26 mouse cellular contexts compared by ENCODE assay signal in genomic region chr12:102173345-102173744, GRCm38 (mm10). TPM values are rescaled to one million over a fixed set of nuclear protein-coding genes. Genes with fewer than 3 reads are reported as not detected.
DNase-seq lines count a peak whose midpoint lies in the region; ATAC-seq and TF ChIP-seq lines count a peak whose summit lies in the region.
"Had no signal": no experiment of that assay in that cellular context is flagged by ENCODE, and none has a peak within 500 bp of the region (broad histone marks: within the 10 kb centered on the region; RNA-seq: fewer than 3 reads in every experiment).

No protein-coding gene starts in this region.

- DNase-seq in forebrain, postnatal 0 days = no peak
- no peak for DNase-seq in forebrain, embryonic 10.5 days (ENCODE audit: extremely low spot score, low spot score)
- DNase-seq in kidney, adult 2 months = no peak
- no peak for DNase-seq in lung, adult 2 months
- no peak for DNase-seq in lung, postnatal 25 days (ENCODE audit: low spot score)
- DNase-seq in brain, embryonic 14.5 days (ENCODE audit: low read depth) = no peak
- DNase-seq in Muller cell, postnatal 12 days (ENCODE audit: inconsistent ontology term) = no peak
- DNase-seq: cerebellum, adult 18-20 months; cerebellum, postnatal 14 days; gastrocnemius, postnatal 14 days; heart, adult 11 months; kidney, adult 11 months; kidney, postnatal 14 days; layer of hippocampus, postnatal 36 days; lung, postnatal 36 days; right cerebral cortex, postnatal 4 days; thymus, adult 2 months; thymus, postnatal 4 days had no signal

- no peaks in the 10 kb centered on the region for H3K36me3 ChIP-seq in forebrain, postnatal 0 days (ENCODE audit: insufficient read depth)
- no peaks in the 10 kb centered on the region for H3K36me3 ChIP-seq in forebrain, embryonic 10.5 days (replicated peaks)
- H3K36me3 ChIP-seq in kidney, adult 2 months (ENCODE audit: control insufficient read depth, insufficient read depth, low read length) = no peaks in the 10 kb centered on the region
- no peaks in the 10 kb centered on the region for H3K36me3 ChIP-seq in kidney, embryonic 15.5 days
- H3K36me3 ChIP-seq: heart, embryonic 15.5 days; liver, embryonic 15.5 days had no signal

- H3K4me1 ChIP-seq in forebrain, postnatal 0 days (ENCODE audit: insufficient read depth) = no peaks in the 10 kb centered on the region
- H3K4me1 ChIP-seq in forebrain, embryonic 10.5 days = no peaks in the 10 kb centered on the region
- H3K4me1 ChIP-seq in kidney, adult 2 months (ENCODE audit: control insufficient read depth, insufficient read depth, low read length) = no peaks in the 10 kb centered on the region
- no peaks in the 10 kb centered on the region for H3K4me1 ChIP-seq in kidney, embryonic 15.5 days
- peaks cover 4% of the 10 kb centered on the region for H3K4me1 ChIP-seq in lung, adult 2 months (ENCODE audit: control insufficient read depth, insufficient read depth, low read length)
- H3K4me1 ChIP-seq: heart, embryonic 15.5 days; liver, embryonic 15.5 days had no signal

- TF ChIP-seq CTCF in forebrain, postnatal 0 days (IDR thresholded peaks at IDR 0.05; ENCODE audit: low read depth) = 0 out of 2 replicates have a peak, but pooled peaks have one; percentile 4
- peak; percentile 26 for TF ChIP-seq CTCF in kidney, adult 2 months (conservative IDR thresholded peaks at IDR 0.05; ENCODE audit: insufficient read depth, insufficient read length, low read depth, low read length)
- TF ChIP-seq CTCF in lung, adult 2 months (IDR thresholded peaks at IDR 0.05; ENCODE audit: insufficient read depth, low read length) = peak; percentile 49
- TF ChIP-seq CTCF in brain, embryonic 14.5 days (IDR thresholded peaks at IDR 0.05; ENCODE audit: borderline replicate concordance, extremely low read depth, insufficient read depth, insufficient read length) = peak; percentile 4; the same call in 1 of the 2 replicates

- ATAC-seq in forebrain, postnatal 0 days = no peak
- no peak for ATAC-seq in kidney, embryonic 15.5 days (replicated peaks; ENCODE audit: low FRiP score)
- ATAC-seq: forebrain, embryonic 14.5 days; hindbrain, embryonic 16.5 days; midbrain, embryonic 16.5 days; Patski had no signal

- H3K27me3 ChIP-seq in forebrain, postnatal 0 days (ENCODE audit: insufficient read depth, low read length) = no peaks in the 10 kb centered on the region
- H3K27me3 ChIP-seq in forebrain, embryonic 10.5 days (ENCODE audit: poor library complexity, severe bottlenecking) = no peaks in the 10 kb centered on the region
- H3K27me3 ChIP-seq in kidney, adult 2 months (replicated peaks; ENCODE audit: control insufficient read depth, insufficient read depth, low read length) = no peaks in the 10 kb centered on the region
- no peaks in the 10 kb centered on the region for H3K27me3 ChIP-seq in kidney, embryonic 15.5 days
- H3K27me3 ChIP-seq: heart, embryonic 15.5 days; liver, embryonic 15.5 days had no signal

- WGBS in forebrain, postnatal 0 days = 85% methylated on average over 5 of the region's 5 CpGs
- 88% methylated on average over 5 of the region's 5 CpGs for WGBS in forebrain, embryonic 10.5 days
- WGBS in kidney, adult 2 months = 89% methylated on average over 5 of the region's 5 CpGs
- 91% methylated on average over 5 of the region's 5 CpGs for WGBS in kidney, embryonic 15.5 days
- 93% methylated on average over 5 of the region's 5 CpGs for WGBS in lung, adult 2 months

- H3K27ac ChIP-seq in forebrain, postnatal 0 days (ENCODE audit: low read depth, low read length) = no peak overlapping the region
- no peak overlapping the region for H3K27ac ChIP-seq in forebrain, embryonic 10.5 days
- H3K27ac ChIP-seq in kidney, adult 2 months (ENCODE audit: insufficient read depth, low read depth, low read length) = no peak overlapping the region
- no peak overlapping the region for H3K27ac ChIP-seq in kidney, embryonic 15.5 days
- H3K27ac ChIP-seq: heart, embryonic 15.5 days; liver, embryonic 15.5 days had no signal

- H3K4me2 ChIP-seq in forebrain, postnatal 0 days (ENCODE audit: low read depth) = no peak overlapping the region
- H3K4me2 ChIP-seq in kidney, embryonic 15.5 days = no peak overlapping the region
- H3K4me2 ChIP-seq: heart, embryonic 15.5 days; liver, embryonic 15.5 days had no signal

- no peak for TF ChIP-seq POLR2A in kidney, adult 2 months (IDR thresholded peaks at IDR 0.05; ENCODE audit: low read depth, low read length)
- no peak for TF ChIP-seq POLR2A in lung, adult 2 months (IDR thresholded peaks at IDR 0.05; ENCODE audit: borderline replicate concordance, extremely low read depth, low read depth, low read length)
- TF ChIP-seq POLR2A in brain, embryonic 14.5 days (IDR thresholded peaks at IDR 0.05; ENCODE audit: borderline replicate concordance, extremely low read depth, insufficient read depth, insufficient read length, poor library complexity, severe bottlenecking) = no peak

- no peaks in the 10 kb centered on the region for H3K9me3 ChIP-seq in forebrain, postnatal 0 days (ENCODE audit: low read length)
- no peaks in the 10 kb centered on the region for H3K9me3 ChIP-seq in forebrain, embryonic 10.5 days
- no peaks in the 10 kb centered on the region for H3K9me3 ChIP-seq in kidney, embryonic 15.5 days (replicated peaks)
- H3K9me3 ChIP-seq: heart, embryonic 15.5 days; liver, embryonic 15.5 days had no signal

- no peak overlapping the region for H3K9ac ChIP-seq in forebrain, postnatal 0 days
- H3K9ac ChIP-seq in kidney, embryonic 15.5 days = no peak overlapping the region
- H3K9ac ChIP-seq: heart, embryonic 15.5 days; liver, embryonic 15.5 days had no signal

- no peak overlapping the region for H3K4me3 ChIP-seq in forebrain, postnatal 0 days (ENCODE audit: low read depth, low read length)
- H3K4me3 ChIP-seq in forebrain, embryonic 10.5 days = no peak overlapping the region
- no peak overlapping the region for H3K4me3 ChIP-seq in kidney, adult 2 months (ENCODE audit: insufficient read depth, low read depth, low read length)
- H3K4me3 ChIP-seq in kidney, embryonic 15.5 days (replicated peaks) = no peak overlapping the region
- H3K4me3 ChIP-seq in lung, adult 2 months (replicated peaks; ENCODE audit: extremely low read depth, low read depth, low read length) = no peak overlapping the region
- H3K4me3 ChIP-seq: heart, embryonic 15.5 days; liver, embryonic 15.5 days had no signal

RNA-seq across cellular contexts. Expression of gene Slc24a4, which starts 44.8 kb away (rescaled TPM):
- total RNA-seq in forebrain, postnatal 0 days (2014; rRNA removed) = 3.0 and 5.6 TPM in 2 replicates
- polyA plus RNA-seq in forebrain, postnatal 0 days (2015; fragmentation: Nextera tagmentation; extraction: Ambion mirVana) = 1.4 and 2.4 TPM in 2 replicates
- polyA plus RNA-seq in forebrain, embryonic 10.5 days (2016; fragmentation: Nextera tagmentation; extraction: Ambion mirVana) = 0.06 TPM in 1 of 2 replicates, not detected in the other
- polyA plus RNA-seq in kidney, adult 2 months (2012; rRNA removed) = 0.05 and 0.11 TPM in 2 replicates
- 0.06 and 0.10 TPM in 2 replicates for polyA plus RNA-seq in kidney, embryonic 15.5 days (2015; fragmentation: Nextera tagmentation; extraction: Ambion mirVana)
- 20.2 and 25.2 TPM in 2 replicates for polyA plus RNA-seq in lung, adult 2 months (2012; rRNA removed)
- 1.5 and 2.4 TPM in 2 replicates for polyA plus RNA-seq in brain, embryonic 14.5 days (2012; rRNA removed)
- polyA plus RNA-seq: limb, embryonic 11.5 days; Patski had no signal
